Mouse (Mus musculus) kidney, adult 11 months (tissue): Measurements from ENCODE around the gene Nasp.

Experiments used
- DNase-seq: peaks from one replicate; pipeline ENCODE4 v3.0.0; 2022

Gene Nasp

GRCm38 (mm10) chr4:116627359-116627716 lies 403 bp downstream of the Nasp start:
- DNase-seq, result peak; percentile 91

GRCm38 (mm10) chr4:116626658-116627358 lies 933 bp downstream of the Nasp start:
- peak; percentile 49 for DNase-seq

DNA sequence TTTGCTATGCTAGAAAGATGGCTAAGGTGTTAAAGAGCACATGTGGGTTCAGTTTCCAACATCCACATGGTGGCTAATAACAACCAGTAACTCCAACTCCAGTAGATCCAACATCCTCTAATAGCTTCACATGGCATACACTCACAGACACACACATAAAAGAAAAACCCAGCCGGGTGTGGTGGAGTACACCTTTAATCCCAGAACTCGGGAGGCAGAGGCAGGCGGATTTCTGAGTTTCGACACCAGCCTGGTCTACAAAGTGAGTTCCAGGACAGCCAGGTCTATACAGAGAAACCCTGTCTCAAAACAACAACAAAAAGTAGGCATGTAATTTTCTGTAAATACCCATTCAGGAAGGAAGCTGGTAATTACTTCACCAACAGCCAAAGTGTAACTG lies 2.9 kb downstream of the Nasp start:
- no peak for DNase-seq

DNA sequence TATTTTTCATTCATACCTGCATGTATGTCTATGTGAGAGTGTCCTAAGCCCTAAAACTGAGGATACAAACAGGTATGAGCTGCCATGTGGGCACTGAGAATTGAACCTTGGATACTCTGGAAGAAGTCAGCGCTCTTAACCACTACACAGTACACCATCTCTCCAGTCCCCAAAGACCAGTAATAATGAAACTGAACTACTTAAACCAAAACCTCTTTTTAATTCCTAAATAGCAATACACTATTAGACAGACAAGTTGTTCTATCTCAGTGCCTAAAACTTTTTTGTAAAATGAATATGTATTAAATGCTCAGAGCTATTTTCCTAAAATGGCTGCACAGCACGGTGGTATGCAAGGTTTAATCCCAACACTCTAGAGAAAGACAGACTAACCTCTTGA lies 12.5 kb downstream of the Nasp start:
- no peak for DNase-seq

DNA sequence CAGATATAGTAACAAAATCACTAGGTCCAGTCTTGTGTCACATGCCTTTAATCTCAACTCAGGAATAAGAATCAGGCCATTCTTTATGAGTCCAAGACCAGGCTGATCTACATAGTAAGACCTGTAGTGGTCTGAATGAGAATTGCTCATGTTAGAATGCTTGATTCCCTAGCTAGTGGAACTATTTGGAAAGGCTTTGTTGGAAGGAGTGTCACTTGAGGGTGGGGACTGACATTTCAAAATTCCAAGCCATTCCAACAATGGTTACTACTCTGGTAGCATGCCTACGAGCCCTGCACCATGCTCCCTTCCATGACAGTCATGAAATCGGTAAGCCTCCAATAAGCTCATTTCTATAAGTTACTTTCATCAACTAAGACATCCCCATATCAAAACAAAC lies 15.1 kb downstream of the Nasp start:
- no peak for DNase-seq

DNA sequence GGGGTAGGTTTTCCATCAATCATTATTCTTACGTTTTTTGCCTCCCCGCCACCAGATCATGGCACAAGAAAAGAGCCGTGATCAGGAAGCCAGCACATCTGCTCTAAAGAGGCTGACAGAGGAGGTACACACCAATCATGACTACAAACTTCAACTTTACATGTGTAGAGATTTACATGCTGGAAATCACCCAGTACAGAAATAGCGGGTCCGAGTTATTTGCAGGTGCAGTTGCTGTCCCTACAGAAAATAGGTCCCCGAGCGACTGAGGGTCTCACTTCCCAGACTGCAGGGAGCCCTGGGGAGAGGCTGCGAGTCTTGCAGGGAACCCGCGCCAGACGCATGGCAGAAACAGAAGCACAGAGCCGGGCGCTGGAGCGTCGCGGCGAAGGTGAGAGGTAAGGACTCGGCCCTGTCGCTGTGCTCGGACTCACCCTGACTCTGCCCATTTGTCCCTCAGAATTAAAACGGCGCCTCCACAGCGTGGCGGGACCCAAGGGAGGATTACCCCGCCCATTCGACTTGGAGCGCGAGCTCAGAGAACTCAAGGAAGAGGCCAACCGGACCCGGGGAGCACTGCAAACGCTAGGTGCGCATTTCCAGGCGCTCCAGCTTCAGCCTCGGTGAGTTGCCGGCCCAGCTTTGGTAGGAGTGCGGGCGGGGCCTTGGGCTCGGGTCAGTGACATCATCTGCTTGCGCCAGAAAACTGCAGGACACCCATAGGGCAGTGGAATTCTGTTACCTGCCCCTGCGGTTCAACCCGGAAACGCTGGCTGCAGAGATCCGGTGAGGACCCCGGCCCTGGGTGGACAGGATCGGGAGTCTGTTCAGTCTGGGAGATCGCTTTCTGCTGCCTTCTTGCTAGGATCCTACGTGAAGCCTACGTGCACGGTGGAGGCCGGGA lies 30.5 kb downstream of the Nasp start:
- DNase-seq, result peak; percentile 94

DNA sequence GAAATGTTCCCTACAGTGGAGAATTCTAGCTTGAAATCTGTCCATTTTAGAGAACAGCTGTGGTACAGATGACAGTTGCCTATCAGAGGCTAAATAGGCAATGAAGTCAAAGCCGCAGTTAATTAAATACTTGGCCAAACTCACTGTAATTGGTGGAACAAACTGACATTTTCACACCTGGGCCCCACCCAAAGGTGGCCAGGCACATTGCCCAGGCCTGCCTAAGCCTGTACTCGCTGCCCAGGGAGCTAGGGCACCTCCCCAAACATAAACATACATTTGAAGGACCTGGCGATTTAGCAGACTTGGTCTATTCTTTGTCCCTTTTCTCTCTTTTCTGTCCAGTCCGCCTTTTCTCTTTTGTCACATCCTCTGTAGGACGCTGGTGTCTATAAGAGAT lies 31.4 kb downstream of the Nasp start, which contains the start of gene Ccdc17:
Gene Ccdc17, plus strand, starts transcription at position 276 of the 400 bp plus-strand sequence.
- DNase-seq, result peak; percentile 19

GRCm38 (mm10) chr4:116595793-116596192 lies 31.9 kb downstream of the Nasp start:
- no peak for DNase-seq

DNA sequence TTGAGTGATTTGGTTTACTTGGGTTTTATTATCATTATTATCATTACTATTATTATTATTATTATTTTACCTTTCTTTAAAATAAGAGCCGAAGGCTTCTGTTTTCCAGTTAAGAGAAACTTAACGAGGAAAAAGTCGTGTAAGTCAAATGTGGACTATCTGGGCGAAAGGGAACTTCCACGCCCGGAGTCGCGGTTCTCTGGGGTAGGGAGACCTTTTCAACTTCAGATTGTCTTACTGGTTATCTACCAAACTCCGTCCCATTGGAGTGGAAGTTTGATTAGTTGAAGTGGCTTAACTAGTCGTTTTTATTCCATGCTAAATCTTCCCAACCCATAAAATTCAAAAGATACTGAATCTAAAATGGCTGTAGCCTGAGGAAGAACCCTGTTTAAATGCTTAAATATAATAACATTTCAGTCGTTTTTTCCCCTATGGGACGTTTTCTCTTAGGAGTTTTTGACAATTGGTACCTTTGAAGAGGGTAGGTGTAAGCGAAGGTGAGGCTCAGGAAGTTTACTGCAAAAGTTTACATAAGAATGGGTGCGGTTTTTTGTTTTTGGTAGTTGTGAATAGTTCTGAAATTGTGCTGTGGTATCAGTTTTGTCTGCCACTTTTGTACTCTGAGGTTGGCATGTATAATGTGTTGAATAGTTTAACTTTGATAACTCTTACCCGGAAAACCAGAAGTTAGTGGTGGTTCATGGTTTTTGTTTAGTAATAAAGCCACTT lies 69.4 kb downstream of the Nasp start:
- no peak for DNase-seq

DNA sequence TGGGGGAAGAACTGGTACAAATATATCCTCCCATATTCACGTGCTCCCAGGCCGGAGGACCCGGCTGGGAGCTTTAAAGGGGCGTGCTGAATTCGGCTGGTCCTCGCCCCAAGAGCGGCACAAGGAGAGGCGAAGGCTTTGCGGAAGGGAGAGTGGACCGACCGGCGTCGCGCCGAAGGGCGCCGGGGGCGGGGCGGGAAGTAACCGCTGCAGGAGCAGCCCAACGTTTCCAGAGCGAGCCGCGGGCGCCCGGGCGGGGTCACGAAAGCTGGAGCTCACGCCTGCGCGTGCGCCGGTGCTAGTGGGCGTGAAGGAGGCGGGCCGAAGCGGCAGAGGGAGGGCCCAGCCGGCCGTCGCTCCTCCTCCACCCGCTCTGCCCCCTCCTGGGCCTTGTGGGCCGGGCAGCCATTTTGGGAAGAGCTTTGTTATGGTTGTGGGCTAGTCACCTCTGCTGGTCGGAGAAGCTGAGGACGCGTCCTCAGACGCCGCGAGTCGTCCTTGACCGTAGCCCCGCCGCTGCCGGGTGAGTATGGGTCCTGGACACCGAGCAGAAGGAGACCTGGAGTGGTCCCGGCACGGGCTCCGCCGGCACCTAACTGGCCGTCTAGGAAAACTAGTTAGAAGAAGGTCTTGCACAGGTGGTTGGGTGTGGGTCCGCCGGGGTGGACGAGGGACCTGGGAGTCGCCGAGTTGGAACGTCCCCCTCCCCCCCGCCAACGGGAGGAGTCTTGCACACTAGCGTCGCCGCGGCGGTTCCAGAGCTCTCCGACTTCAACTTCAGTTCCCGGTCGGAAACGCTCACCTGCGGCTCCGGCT lies 70.2 kb downstream of the Nasp start, which contains the start of gene Gpbp1l1:
Gene Gpbp1l1, plus strand, starts transcription at position 353 of the 816 bp plus-strand sequence.
- peak; percentile 97 for DNase-seq

DNA sequence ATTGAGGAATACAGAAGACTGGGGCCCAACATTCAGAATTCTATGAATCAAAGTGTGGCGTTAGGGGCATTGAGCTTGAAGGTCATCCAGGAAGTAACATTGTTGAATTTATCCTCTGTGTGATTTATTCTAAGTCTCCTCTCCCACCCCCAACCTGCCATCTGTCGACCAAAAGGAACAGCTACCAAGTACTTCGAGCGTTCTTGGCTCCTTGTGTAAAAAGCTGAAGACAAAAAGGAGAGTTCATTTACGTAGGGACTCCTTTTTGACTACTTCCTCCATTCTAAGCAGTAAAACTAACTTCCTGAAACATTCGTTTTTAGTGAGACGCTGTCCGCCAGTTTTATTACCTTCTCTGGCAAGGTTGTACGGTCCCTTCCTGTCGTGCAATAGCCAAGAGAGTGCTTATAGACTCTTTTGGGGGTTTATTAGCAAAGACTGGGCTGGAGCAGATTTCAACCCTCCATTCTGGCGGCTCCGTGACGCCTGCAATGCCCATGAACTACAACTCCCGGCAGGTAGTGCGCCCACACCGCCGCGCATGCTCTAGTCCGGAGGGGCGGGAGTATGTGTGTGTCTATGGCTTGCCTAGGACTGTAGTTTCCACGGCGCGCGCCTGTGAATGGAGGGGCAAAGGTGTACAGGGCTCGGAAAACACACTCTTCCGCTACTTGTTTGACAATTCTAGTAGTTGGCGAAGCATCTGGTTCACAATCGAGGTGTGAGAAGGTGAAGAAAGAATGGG lies 71.0 kb downstream of the Nasp start:
- DNase-seq, result peak; percentile 95

DNA sequence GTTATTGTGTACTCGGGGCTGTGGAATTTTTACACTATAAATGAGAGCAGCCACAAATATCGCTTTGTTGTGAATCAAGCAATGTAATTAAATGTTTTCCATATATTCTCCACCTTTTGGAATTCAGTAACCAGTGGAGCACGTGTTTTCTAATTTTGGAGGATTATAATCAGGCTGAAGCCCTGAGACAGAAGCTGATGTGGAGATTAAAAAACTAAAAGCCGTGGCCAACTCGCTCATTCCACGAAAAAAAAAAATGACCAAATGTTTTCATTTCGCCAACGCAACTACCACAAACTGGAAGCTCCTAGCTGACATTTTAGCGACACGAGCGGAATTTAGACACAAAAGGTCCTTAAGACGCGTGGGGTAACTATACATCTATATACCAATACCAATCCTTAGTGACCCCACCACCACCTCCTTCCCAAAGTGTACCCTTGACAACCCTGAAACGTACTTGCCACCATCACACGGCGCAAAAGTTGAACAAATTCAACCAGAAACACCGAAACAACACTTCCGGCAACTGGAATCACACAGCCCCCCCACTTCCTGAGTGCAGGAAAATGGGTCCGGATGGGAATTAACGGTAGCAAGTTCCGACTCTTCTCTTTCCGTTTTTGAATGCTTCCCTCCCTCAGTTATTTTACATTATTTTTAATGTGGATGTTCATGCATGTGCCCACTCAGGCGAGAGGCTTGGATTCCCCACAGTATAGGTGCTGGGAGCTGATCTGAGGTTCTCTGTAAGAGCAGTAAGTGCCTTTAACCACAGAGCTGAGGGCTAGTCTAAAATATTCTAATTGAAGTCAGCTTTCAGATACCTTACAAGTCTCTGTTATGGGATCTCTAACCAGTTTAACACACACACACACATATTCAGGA lies 72.1 kb downstream of the Nasp start, which contains the start of gene Tmem69:
Gene Tmem69, minus strand, starts transcription at position 524 of the 888 bp plus-strand sequence.
- DNase-seq, result peak; percentile 74

- no peak for DNase-seq
Measured at GRCm38 (mm10) chr4:116553035-116553434, 74.7 kb downstream of the Nasp start.
